Mouse (Mus musculus) kidney, postnatal 0 days (tissue): ENCODE data around the gene Dhrs7c. TPM values are rescaled to one million over a fixed set of nuclear protein-coding genes. Genes with fewer than 3 reads are reported as not detected.

Experiments
- ATAC-seq: fragments of 200-750 bp; cut with Nextera tagmentation; replicated peaks from 2 replicates; pipeline ENCODE4 v1.8.0; 2017; ENCODE audit warnings: low read depth, moderate number of reproducible peaks, moderate TSS enrichment, moderate library complexity; ENCODE audit not compliant: low FRiP score
- DNase-seq: peaks from one replicate; pipeline ENCODE4 v3.0.0-alpha.2; 2016; ENCODE audit warnings: low spot score
- H3K27ac ChIP-seq: fragments of 300-500 bp; sonication (generic); 2 replicates; pipeline ENCODE4 v1.5.1; 2014; ENCODE audit warnings: mild to moderate bottlenecking
- H3K27me3 ChIP-seq: fragments of 300-500 bp; sonication (generic); 2 replicates; pipeline ENCODE4 v1.6.1; 2014; ENCODE audit warnings: low read length, mixed read lengths; ENCODE audit not compliant: insufficient read depth
- H3K36me3 ChIP-seq: fragments of 300-500 bp; sonication (generic); 2 replicates; pipeline ENCODE4 v1.6.1; 2014; ENCODE audit warnings: low read length, mixed read lengths; ENCODE audit not compliant: insufficient read depth
- H3K4me1 ChIP-seq: fragments of 300-500 bp; sonication (generic); replicated peaks from 2 replicates; pipeline ENCODE4 v1.6.1; 2014; ENCODE audit warnings: antibody characterized with exemption, low read length, mixed read lengths; ENCODE audit not compliant: insufficient read depth
- H3K4me2 ChIP-seq: fragments of 300-500 bp; sonication (generic); 2 replicates; pipeline ENCODE4 v1.6.1; 2014; ENCODE audit warnings: mild to moderate bottlenecking, low read length, moderate library complexity, mixed read lengths
- H3K4me3 ChIP-seq: fragments of 300-500 bp; sonication (generic); replicated peaks from 2 replicates; pipeline ENCODE4 v1.5.1; 2014; ENCODE audit warnings: low read depth, low read length
- H3K9ac ChIP-seq: fragments of 300-500 bp; sonication (generic); 2 replicates; pipeline ENCODE4 v1.6.1; 2014; ENCODE audit warnings: low read depth, low read length
- H3K9me3 ChIP-seq: fragments of 300-500 bp; sonication (generic); replicated peaks from 2 replicates; pipeline ENCODE4 v1.6.1; 2016; ENCODE audit warnings: low read length, inconsistent platforms, mixed read lengths
- CTCF ChIP-seq: IDR thresholded peaks from 2 replicates; pipeline ENCODE4 v1.5.1; 2016; ENCODE audit warnings: antibody characterized with exemption, low read depth, mild to moderate bottlenecking, moderate library complexity
- WGBS: fragments of 180-500 bp; shearing (Covaris S2); extraction: QIAGEN DNeasy Blood & Tissue Kit; methylation state at CpG from one replicate; pipeline ENCODE4 v1.1.7; 2014; 5-methylcytosine and 5-hydroxymethylcytosine counted together
- polyA plus RNA-seq: library from polyadenylated mRNA; unstranded; fragments of >200 nt; fragmentation: Nextera tagmentation; extraction: Ambion mirVana; gene quantifications from 2 replicates; pipeline ENCODE4 v1.2.1, GENCODE M21; 2015

The Dhrs7c gene
- polyA plus RNA-seq, 1 experiment from 2014 or later = not detected

DNA sequence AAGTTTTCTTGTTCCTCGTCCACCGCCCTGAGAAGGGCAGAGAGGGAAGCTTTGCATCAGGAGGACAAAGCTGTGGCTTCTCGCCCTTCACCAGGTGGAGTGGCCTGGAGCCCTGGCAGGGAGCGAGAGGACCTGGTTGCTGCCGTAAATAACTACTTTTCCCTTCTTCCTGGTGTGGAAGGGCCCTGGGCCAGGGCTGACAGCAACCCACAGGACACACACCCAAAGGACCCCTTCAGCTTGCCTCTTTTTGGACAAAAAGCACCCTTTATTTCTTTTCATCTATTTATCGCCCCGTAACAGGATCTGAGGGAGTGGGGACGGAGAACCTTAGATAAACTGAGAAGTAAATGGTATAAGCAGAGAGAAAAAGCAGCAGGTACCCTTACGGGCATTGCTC, 60.5 kb downstream of the Dhrs7c start:
- ATAC-seq = no peak
- Histone ChIP-seq H3K4me2 (no peak overlapping the region), H3K9me3 (no peaks in the 10 kb centered on the region), H3K27me3 (no peaks in the 10 kb centered on the region), H3K4me3 (no peak overlapping the region), H3K4me1 (peaks cover 11% of the 10 kb centered on the region; the same call in 1 of the 2 replicates), H3K9ac (no peak overlapping the region), H3K27ac (no peak overlapping the region), H3K36me3 (no peaks in the 10 kb centered on the region)
- DNase-seq = no peak
- TF ChIP-seq CTCF = no peak
- 88% methylated on average over 9 of the region's 9 CpGs for WGBS

DNA sequence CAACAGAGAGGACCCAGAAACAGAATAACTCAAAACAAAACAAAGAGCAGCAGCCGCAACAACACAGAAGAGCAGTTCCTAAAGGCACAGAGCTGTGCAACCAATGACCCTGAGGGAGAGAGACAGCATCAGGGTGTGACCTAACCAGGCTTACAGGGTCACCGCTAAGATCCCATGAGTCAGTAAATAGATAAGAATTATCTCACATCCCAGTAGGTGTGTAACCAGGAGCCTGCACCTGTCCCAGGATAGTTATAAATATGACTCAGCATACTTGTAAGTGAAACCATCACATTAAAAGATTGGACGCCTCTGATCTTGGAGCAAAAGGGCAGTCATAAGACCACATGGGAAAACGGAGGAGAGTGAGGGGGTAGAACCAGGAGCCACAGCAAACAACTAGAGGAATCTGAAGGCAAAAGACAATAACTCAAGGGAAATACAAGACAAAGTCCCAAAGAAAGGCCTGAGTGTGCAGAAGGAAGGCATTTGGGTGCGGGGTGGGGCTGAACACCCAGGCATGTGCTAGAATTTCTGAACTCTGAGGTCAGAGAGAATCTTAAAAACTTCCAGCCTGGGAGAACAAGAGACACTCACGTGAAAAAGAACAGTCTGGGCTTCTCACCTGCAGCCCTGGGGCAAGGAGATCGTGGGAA, 62.9 kb downstream of the Dhrs7c start:
- H3K4me3 ChIP-seq = no peak overlapping the region
- DNase-seq = no peak
- H3K27me3 ChIP-seq = no peaks in the 10 kb centered on the region
- peaks cover 11% of the 10 kb centered on the region; the same call in 1 of the 2 replicates for H3K4me1 ChIP-seq
- no peak overlapping the region for H3K9ac ChIP-seq
- no peak overlapping the region for H3K4me2 ChIP-seq
- H3K9me3 ChIP-seq = no peaks in the 10 kb centered on the region
- H3K36me3 ChIP-seq = no peaks in the 10 kb centered on the region
- no peak for ATAC-seq
- WGBS = 56% methylated on average over 7 of the region's 7 CpGs
- TF ChIP-seq CTCF = no peak
- peak overlapping the region; percentile 42; the same call in 1 of the 2 replicates for H3K27ac ChIP-seq

DNA sequence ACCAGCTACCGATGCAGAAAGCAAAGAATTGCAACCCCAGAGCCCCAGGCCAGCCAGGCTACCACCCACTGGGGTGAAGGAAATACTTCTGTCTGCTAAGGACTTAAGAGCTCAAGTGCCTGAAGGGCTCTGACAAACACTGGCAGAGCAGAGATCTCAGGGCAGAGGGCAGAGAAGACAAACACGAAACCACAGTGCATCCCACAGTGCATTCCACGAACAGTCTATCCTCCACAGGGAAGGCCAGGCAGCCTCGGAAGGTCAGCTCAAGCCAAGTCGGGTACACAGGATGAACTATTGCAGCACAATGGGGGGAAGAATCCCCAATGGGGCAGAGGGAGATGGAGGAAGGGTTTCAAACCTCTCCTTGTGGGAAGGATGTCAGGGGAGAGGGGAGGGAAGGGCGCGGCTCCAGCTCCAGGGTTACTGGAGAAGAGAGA, 63.4 kb downstream of the Dhrs7c start:
- no peak overlapping the region for H3K4me3 ChIP-seq
- no peak for ATAC-seq
- H3K27me3 ChIP-seq = no peaks in the 10 kb centered on the region
- peaks cover 11% of the 10 kb centered on the region; the same call in 1 of the 2 replicates for H3K4me1 ChIP-seq
- peak overlapping the region; percentile 42; the same call in 1 of the 2 replicates for H3K27ac ChIP-seq
- TF ChIP-seq CTCF = no peak
- H3K9me3 ChIP-seq = no peaks in the 10 kb centered on the region
- 8% methylated on average over 7 of the region's 7 CpGs for WGBS
- H3K4me2 ChIP-seq = peak overlapping the region; percentile 23; the same call in 1 of the 2 replicates
- no peak overlapping the region for H3K9ac ChIP-seq
- no peaks in the 10 kb centered on the region for H3K36me3 ChIP-seq
- peak; percentile 18 for DNase-seq

DNA sequence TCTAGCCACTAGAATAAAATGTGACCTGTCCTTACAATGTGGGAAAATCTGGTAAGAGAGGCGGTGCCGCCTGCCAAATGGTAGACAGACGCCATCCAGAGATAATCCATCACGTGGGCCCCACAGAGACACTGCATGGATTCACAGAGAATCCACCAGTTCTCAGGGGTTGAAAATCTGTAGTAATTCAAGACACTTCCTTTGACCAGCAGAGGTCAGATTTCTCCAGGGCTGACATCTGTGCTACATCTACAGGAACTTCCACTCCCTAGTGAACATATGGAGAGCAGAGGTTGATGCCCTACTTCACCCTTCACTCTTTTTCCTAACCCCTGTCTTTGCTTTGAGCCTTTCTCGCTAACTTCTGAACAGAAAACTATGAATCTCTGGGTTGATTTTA, 67.1 kb downstream of the Dhrs7c start:
- no peak overlapping the region for H3K4me2 ChIP-seq
- WGBS = 71% methylated on average over 5 of the region's 5 CpGs
- H3K9me3 ChIP-seq = no peaks in the 10 kb centered on the region
- H3K4me3 ChIP-seq = no peak overlapping the region
- DNase-seq = peak; percentile 19
- H3K27ac ChIP-seq = no peak overlapping the region
- H3K9ac ChIP-seq = no peak overlapping the region
- TF ChIP-seq CTCF = peak; percentile 57
- ATAC-seq = no peak
- no peaks in the 10 kb centered on the region for H3K27me3 ChIP-seq
- peaks cover 11% of the 10 kb centered on the region; the same call in 1 of the 2 replicates for H3K4me1 ChIP-seq
- no peaks in the 10 kb centered on the region for H3K36me3 ChIP-seq

Other genes starting within 250 kb of the Dhrs7c start
- gene Rcvrn, start 102.9 kb upstream of the Dhrs7c start, polyA plus RNA-seq = not detected in 2 replicates
- gene Glp2r, start 27.0 kb upstream of the Dhrs7c start, polyA plus RNA-seq = not detected in 2 replicates
- not detected in 2 replicates for gene Gsg1l2, start 23.6 kb upstream of the Dhrs7c start, polyA plus RNA-seq
- gene Usp43, start 124.0 kb downstream of the Dhrs7c start, polyA plus RNA-seq = 1.8 and 2.3 TPM in 2 replicates
- 2.9 and 3.9 TPM in 2 replicates for gene Cfap52, start 167.5 kb downstream of the Dhrs7c start, polyA plus RNA-seq
- 79.6 and 84.5 TPM in 2 replicates for gene Stx8, start 168.0 kb downstream of the Dhrs7c start, polyA plus RNA-seq